Mouse (Mus musculus) E14TG2a.4 (cell line): ENCODE results near the gene Cadm2.

Source experiments
- CTCF ChIP-seq: conservative IDR thresholded peaks from 2 replicates; pipeline ENCODE4 v1.5.1; 2014; ENCODE audit warnings: low read length
- POU5F1 ChIP-seq: IDR thresholded peaks from 2 replicates; pipeline ENCODE4 v1.6.1; 2014; ENCODE audit warnings: low read length, borderline replicate concordance

GRCm38 (mm10) chr16:66969520-66970144, 651.1 kb downstream of the Cadm2 start:
- no peak for TF ChIP-seq CTCF
- no peak for TF ChIP-seq POU5F1
